Mouse (Mus musculus): ENCODE measurements around the gene Ltb. TPM values are rescaled to one million over a fixed set of nuclear protein-coding genes. Genes with fewer than 3 reads are reported as not detected.

The Ltb gene
- polyA plus RNA-seq, 1 experiment from 2014 or later: 1.0 TPM

GRCm38 (mm10) chr17:35187959-35188610 is 6.2 kb upstream of the Ltb start, which contains the start of gene Lst1:
TSS of gene Lst1 (minus strand) at chr17:35188439.
- WGBS: 71% methylated on average over 7 of the region's 7 CpGs
- Histone ChIP-seq H3K9ac (ENCODE audit: low read length) (no peak within 1 kb of the TSS), H3K27ac (ENCODE audit: low read length) (no peak within 1 kb of the TSS), H3K4me3 (ENCODE audit: low read length) (no peak within 1 kb of the TSS), H3K9me3 (ENCODE audit: control insufficient read depth, low read length) (no peaks in the 10 kb centered on the region), H3K27me3 (ENCODE audit: control insufficient read depth, insufficient read depth, low read depth, low read length) (no peaks in the 10 kb centered on the region), H3K4me1 (replicated peaks; ENCODE audit: control insufficient read depth, insufficient read depth, low read length) (peaks cover 7% of the 10 kb centered on the region; the same call in 1 of the 2 replicates), H3K4me2 (ENCODE audit: low read depth, low read length) (no peak within 1 kb of the TSS), H3K36me3 (ENCODE audit: control insufficient read depth, insufficient read depth, low read length) (no peaks in the 10 kb centered on the region)
- no peak for ATAC-seq (ENCODE audit: low read depth)

GRCm38 (mm10) chr17:35189186-35189585 is 5.1 kb upstream of the Ltb start:
- H3K27ac ChIP-seq (ENCODE audit: low read length): no peak overlapping the region
- 0 out of 2 replicates have a peak, but pooled peaks cover 1% of the 10 kb centered on the region for H3K27me3 ChIP-seq (ENCODE audit: control insufficient read depth, insufficient read depth, low read depth, low read length)
- no peaks in the 10 kb centered on the region for H3K9me3 ChIP-seq (ENCODE audit: control insufficient read depth, low read length)
- no peaks in the 10 kb centered on the region for H3K36me3 ChIP-seq (ENCODE audit: control insufficient read depth, insufficient read depth, low read length)
- H3K4me3 ChIP-seq (ENCODE audit: low read length): no peak overlapping the region
- H3K9ac ChIP-seq (ENCODE audit: low read length): no peak overlapping the region
- ATAC-seq (ENCODE audit: low read depth): no peak
- WGBS: 57% methylated on average over 1 of the region's 1 CpGs
- peaks cover 8% of the 10 kb centered on the region; the same call in 1 of the 2 replicates for H3K4me1 ChIP-seq (replicated peaks; ENCODE audit: control insufficient read depth, insufficient read depth, low read length)
- no peak overlapping the region for H3K4me2 ChIP-seq (ENCODE audit: low read depth, low read length)

DNA sequence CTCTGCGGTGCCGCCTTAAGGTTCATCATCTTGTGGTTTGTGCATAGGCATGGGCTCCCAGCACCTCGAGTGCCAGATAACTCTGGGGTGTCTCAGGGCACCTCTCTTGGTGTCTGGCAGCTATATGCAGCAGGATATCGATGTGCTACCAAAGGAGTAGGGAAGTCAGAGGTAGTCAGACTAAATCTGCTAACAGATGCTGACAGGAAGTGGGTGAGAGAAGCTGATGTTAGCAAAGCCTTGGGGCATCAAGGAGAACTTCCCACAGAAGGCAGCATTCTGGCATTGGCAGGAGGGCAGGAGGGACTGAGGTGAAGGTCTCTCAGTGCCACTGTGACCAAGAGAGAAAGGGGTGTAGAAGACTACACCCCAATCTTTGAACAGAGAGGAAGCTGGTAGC is 4.1 kb upstream of the Ltb start:
- 57% methylated on average over 4 of the region's 4 CpGs for WGBS
- peaks cover 12% of the 10 kb centered on the region for H3K4me1 ChIP-seq (replicated peaks; ENCODE audit: control insufficient read depth, insufficient read depth, low read length)
- no peak overlapping the region for H3K4me2 ChIP-seq (ENCODE audit: low read depth, low read length)
- H3K4me3 ChIP-seq (ENCODE audit: low read length): no peak overlapping the region
- no peak overlapping the region for H3K27ac ChIP-seq (ENCODE audit: low read length)
- no peaks in the 10 kb centered on the region for H3K36me3 ChIP-seq (ENCODE audit: control insufficient read depth, insufficient read depth, low read length)
- no peaks in the 10 kb centered on the region for H3K9me3 ChIP-seq (ENCODE audit: control insufficient read depth, low read length)
- H3K9ac ChIP-seq (ENCODE audit: low read length): no peak overlapping the region
- peaks cover 10% of the 10 kb centered on the region for H3K27me3 ChIP-seq (ENCODE audit: control insufficient read depth, insufficient read depth, low read depth, low read length)
- ATAC-seq (ENCODE audit: low read depth): no peak

GRCm38 (mm10) chr17:35191723-35192122 is 2.5 kb upstream of the Ltb start:
- Histone ChIP-seq H3K27ac (ENCODE audit: low read length) (no peak overlapping the region), H3K4me2 (ENCODE audit: low read depth, low read length) (no peak overlapping the region), H3K27me3 (ENCODE audit: control insufficient read depth, insufficient read depth, low read depth, low read length) (peaks cover 13% of the 10 kb centered on the region), H3K4me3 (ENCODE audit: low read length) (no peak overlapping the region), H3K4me1 (replicated peaks; ENCODE audit: control insufficient read depth, insufficient read depth, low read length) (peaks cover 8% of the 10 kb centered on the region), H3K9me3 (ENCODE audit: control insufficient read depth, low read length) (no peaks in the 10 kb centered on the region), H3K9ac (ENCODE audit: low read length) (no peak overlapping the region), H3K36me3 (ENCODE audit: control insufficient read depth, insufficient read depth, low read length) (no peaks in the 10 kb centered on the region)
- no peak for ATAC-seq (ENCODE audit: low read depth)
- WGBS: 63% methylated on average over 2 of the region's 2 CpGs

DNA sequence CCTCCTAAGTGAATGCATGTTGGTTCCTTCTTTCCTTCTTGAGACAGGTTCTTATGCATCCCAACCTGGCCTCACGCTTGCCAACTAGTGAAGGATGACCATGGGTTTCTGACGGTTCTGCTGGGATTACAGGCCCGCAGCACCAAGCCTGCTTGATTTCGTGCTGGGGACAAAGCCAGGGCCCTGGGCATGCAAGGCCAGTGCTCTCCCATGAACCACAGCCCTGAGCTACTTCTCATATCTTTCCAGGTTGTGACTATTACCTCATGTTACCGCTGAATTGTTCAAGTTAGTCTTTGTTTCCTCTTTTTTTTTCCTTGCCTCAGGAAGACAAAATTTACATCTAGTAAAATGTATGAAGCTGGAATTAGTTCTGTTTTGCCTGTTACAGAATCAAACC is 1.3 kb upstream of the Ltb start:
- no peaks in the 10 kb centered on the region for H3K9me3 ChIP-seq (ENCODE audit: control insufficient read depth, low read length)
- no peak overlapping the region for H3K4me2 ChIP-seq (ENCODE audit: low read depth, low read length)
- no peak overlapping the region for H3K27ac ChIP-seq (ENCODE audit: low read length)
- H3K4me1 ChIP-seq (replicated peaks; ENCODE audit: control insufficient read depth, insufficient read depth, low read length): peaks cover 8% of the 10 kb centered on the region
- ATAC-seq (ENCODE audit: low read depth): no peak
- H3K9ac ChIP-seq (ENCODE audit: low read length): no peak overlapping the region
- no peak overlapping the region for H3K4me3 ChIP-seq (ENCODE audit: low read length)
- H3K27me3 ChIP-seq (ENCODE audit: control insufficient read depth, insufficient read depth, low read depth, low read length): peaks cover 13% of the 10 kb centered on the region
- no peaks in the 10 kb centered on the region for H3K36me3 ChIP-seq (ENCODE audit: control insufficient read depth, insufficient read depth, low read length)
- 73% methylated on average over 5 of the region's 5 CpGs for WGBS

- 0 out of 2 replicates have a peak, but pooled peaks have one; percentile 18 for ATAC-seq (ENCODE audit: low read depth)
- 32% methylated on average over 19 of the region's 19 CpGs for WGBS
- H3K9ac ChIP-seq (ENCODE audit: low read length): peak overlapping the region; percentile 53
- H3K4me2 ChIP-seq (ENCODE audit: low read depth, low read length): peak overlapping the region; percentile 70
- no peaks in the 10 kb centered on the region for H3K9me3 ChIP-seq (ENCODE audit: control insufficient read depth, low read length)
- no peaks in the 10 kb centered on the region for H3K36me3 ChIP-seq (ENCODE audit: control insufficient read depth, insufficient read depth, low read length)
- peaks cover 8% of the 10 kb centered on the region for H3K4me1 ChIP-seq (replicated peaks; ENCODE audit: control insufficient read depth, insufficient read depth, low read length)
- H3K27me3 ChIP-seq (ENCODE audit: control insufficient read depth, insufficient read depth, low read depth, low read length): peaks cover 13% of the 10 kb centered on the region
- no peak overlapping the region for H3K27ac ChIP-seq (ENCODE audit: low read length)
- H3K4me3 ChIP-seq (ENCODE audit: low read length): peak overlapping the region; percentile 47
These were observed 798 bp downstream of the Ltb start for GRCm38 (mm10) chr17:35194844-35195630.

GRCm38 (mm10) chr17:35195631-35196320 is 1.5 kb downstream of the Ltb start:
- ATAC-seq (ENCODE audit: low read depth): peak; percentile 87

DNA sequence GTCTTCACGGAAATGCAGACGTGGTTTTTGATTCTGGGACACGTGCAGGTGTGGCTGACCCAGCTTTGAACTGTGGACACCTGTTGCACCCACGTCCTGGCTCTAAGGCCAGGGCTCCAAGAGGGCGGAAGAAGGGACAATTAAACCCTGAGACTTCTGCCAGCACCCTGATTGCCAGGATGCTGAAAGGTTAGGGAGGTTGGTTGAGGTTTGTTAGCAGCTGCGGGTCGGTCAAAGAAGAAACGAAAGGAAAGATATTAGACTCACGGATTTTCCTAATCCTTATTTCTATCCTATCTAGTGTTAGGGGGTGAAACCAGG is 2.0 kb downstream of the Ltb start:
- peaks cover 13% of the 10 kb centered on the region for H3K27me3 ChIP-seq (ENCODE audit: control insufficient read depth, insufficient read depth, low read depth, low read length)
- peaks cover 8% of the 10 kb centered on the region for H3K4me1 ChIP-seq (replicated peaks; ENCODE audit: control insufficient read depth, insufficient read depth, low read length)
- peak overlapping the region; percentile 47 for H3K4me3 ChIP-seq (ENCODE audit: low read length)
- no peak overlapping the region for H3K9ac ChIP-seq (ENCODE audit: low read length)
- no peak for ATAC-seq (ENCODE audit: low read depth)
- H3K27ac ChIP-seq (ENCODE audit: low read length): no peak overlapping the region
- WGBS: 27% methylated on average over 9 of the region's 9 CpGs
- H3K36me3 ChIP-seq (ENCODE audit: control insufficient read depth, insufficient read depth, low read length): no peaks in the 10 kb centered on the region
- peak overlapping the region; percentile 70 for H3K4me2 ChIP-seq (ENCODE audit: low read depth, low read length)
- H3K9me3 ChIP-seq (ENCODE audit: control insufficient read depth, low read length): no peaks in the 10 kb centered on the region

More at GRCm38 (mm10) chr17:35195631-35196320, 1.5 kb downstream of the Ltb start:
- H3K27me3 ChIP-seq (ENCODE audit: control insufficient read depth, insufficient read depth, low read depth, low read length): peaks cover 13% of the 10 kb centered on the region
- H3K9me3 ChIP-seq (ENCODE audit: control insufficient read depth, low read length): no peaks in the 10 kb centered on the region
- no peaks in the 10 kb centered on the region for H3K36me3 ChIP-seq (ENCODE audit: control insufficient read depth, insufficient read depth, low read length)
- H3K27ac ChIP-seq (ENCODE audit: low read length): no peak overlapping the region
- peak overlapping the region; percentile 47 for H3K4me3 ChIP-seq (ENCODE audit: low read length)
- peak overlapping the region; percentile 70 for H3K4me2 ChIP-seq (ENCODE audit: low read depth, low read length)
- peak overlapping the region; percentile 53 for H3K9ac ChIP-seq (ENCODE audit: low read length)
- under 1% methylated on average over 65 of the region's 66 CpGs for WGBS
- H3K4me1 ChIP-seq (replicated peaks; ENCODE audit: control insufficient read depth, insufficient read depth, low read length): peaks cover 8% of the 10 kb centered on the region

DNA sequence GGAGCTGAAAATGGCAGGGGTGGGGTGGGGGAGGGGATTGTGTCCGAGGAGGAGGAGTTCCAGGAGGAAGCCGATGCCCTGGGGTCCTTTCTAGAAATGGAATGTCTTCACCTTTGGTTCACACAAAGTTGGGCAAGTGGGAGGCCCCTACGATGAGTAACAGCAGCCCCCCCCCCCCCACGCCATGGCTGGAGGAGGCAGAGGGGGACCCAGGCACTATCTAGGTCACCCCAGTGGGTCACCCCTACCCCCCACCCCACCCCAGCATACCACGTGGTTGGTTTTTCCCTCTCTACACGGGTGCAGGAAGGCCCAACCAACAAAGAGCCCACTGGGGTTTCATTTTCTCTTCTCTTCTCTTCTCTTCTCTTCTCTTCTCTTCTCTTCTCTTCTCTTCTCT is 2.9 kb downstream of the Ltb start:
- no peak overlapping the region for H3K27ac ChIP-seq (ENCODE audit: low read length)
- no peak overlapping the region for H3K4me2 ChIP-seq (ENCODE audit: low read depth, low read length)
- H3K4me1 ChIP-seq (replicated peaks; ENCODE audit: control insufficient read depth, insufficient read depth, low read length): peaks cover 8% of the 10 kb centered on the region
- H3K36me3 ChIP-seq (ENCODE audit: control insufficient read depth, insufficient read depth, low read length): no peaks in the 10 kb centered on the region
- no peak for ATAC-seq (ENCODE audit: low read depth)
- peaks cover 17% of the 10 kb centered on the region for H3K27me3 ChIP-seq (ENCODE audit: control insufficient read depth, insufficient read depth, low read depth, low read length)
- WGBS: 27% methylated on average over 5 of the region's 6 CpGs
- no peak overlapping the region for H3K4me3 ChIP-seq (ENCODE audit: low read length)
- H3K9ac ChIP-seq (ENCODE audit: low read length): no peak overlapping the region
- no peaks in the 10 kb centered on the region for H3K9me3 ChIP-seq (ENCODE audit: control insufficient read depth, low read length)
